Comparison of ENCODE assay signal across 28 mouse cellular contexts in the genomic region with DNA sequence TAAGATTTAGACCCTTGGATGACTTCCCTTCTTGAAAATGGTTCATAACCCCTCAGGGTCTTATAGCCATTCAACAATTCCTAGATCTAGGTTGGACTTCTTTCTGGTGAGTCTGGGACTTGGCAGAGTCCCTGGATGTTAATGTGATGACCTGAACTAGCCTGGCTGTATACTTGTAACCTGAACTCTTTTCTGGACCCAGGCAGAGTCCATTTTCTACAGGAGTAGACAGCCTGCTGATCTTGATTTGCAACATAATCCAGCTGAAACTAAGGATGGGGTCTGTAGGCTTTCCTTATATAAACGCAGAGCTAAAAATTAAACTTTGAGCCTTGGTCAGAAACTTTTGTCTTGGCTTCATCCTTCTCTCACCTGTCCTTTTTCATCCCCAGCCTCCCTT. TPM values are rescaled to one million over a fixed set of nuclear protein-coding genes. Genes with fewer than 3 reads are reported as not detected.
DNase-seq lines count a peak whose midpoint lies in the region; ATAC-seq and TF ChIP-seq lines count a peak whose summit lies in the region.
"Had no signal": no experiment of that assay in that cellular context is flagged by ENCODE, and none has a peak within 500 bp of the region (broad histone marks: within the 10 kb centered on the region; RNA-seq: fewer than 3 reads in every experiment).

No protein-coding gene starts in this region.

- WGBS in kidney, adult 2 months: 42% methylated on average over 1 of the region's 1 CpGs
- 61% methylated on average over 1 of the region's 1 CpGs for WGBS in kidney, embryonic 16.5 days
- 79% methylated on average over 1 of the region's 1 CpGs for WGBS in liver, adult 2 months
- WGBS in liver, embryonic 12.5 days (ENCODE audit: insufficient replicate concordance): 65% methylated on average over 1 of the region's 1 CpGs

- H3K4me3 ChIP-seq in kidney, adult 2 months (ENCODE audit: insufficient read depth, low read depth, low read length): no peak overlapping the region
- H3K4me3 ChIP-seq in kidney, embryonic 16.5 days (ENCODE audit: low read length): no peak overlapping the region
- H3K4me3 ChIP-seq in liver, adult 2 months (ENCODE audit: insufficient read depth, low read depth, low read length): no peak overlapping the region
- H3K4me3 ChIP-seq in liver, embryonic 12.5 days: no peak overlapping the region
- H3K4me3 ChIP-seq: embryonic facial prominence, embryonic 13.5 days; forebrain, embryonic 13.5 days; forebrain, embryonic 15.5 days had no signal

- H3K9me3 ChIP-seq in kidney, embryonic 16.5 days (ENCODE audit: low read length): no peaks in the 10 kb centered on the region
- H3K9me3 ChIP-seq in liver, embryonic 12.5 days (replicated peaks): no peaks in the 10 kb centered on the region
- H3K9me3 ChIP-seq: embryonic facial prominence, embryonic 13.5 days; forebrain, embryonic 13.5 days; forebrain, embryonic 15.5 days had no signal

- H3K27me3 ChIP-seq in kidney, adult 2 months (replicated peaks; ENCODE audit: control insufficient read depth, insufficient read depth, low read length): no peaks in the 10 kb centered on the region
- no peaks in the 10 kb centered on the region for H3K27me3 ChIP-seq in kidney, embryonic 16.5 days (ENCODE audit: insufficient read depth, low read length)
- no peaks in the 10 kb centered on the region for H3K27me3 ChIP-seq in liver, adult 2 months (ENCODE audit: control insufficient read depth, insufficient read depth, low read length)
- no peaks in the 10 kb centered on the region for H3K27me3 ChIP-seq in liver, embryonic 12.5 days (replicated peaks)
- H3K27me3 ChIP-seq: embryonic facial prominence, embryonic 13.5 days; forebrain, embryonic 13.5 days; forebrain, embryonic 15.5 days had no signal

- no peak overlapping the region for H3K4me2 ChIP-seq in kidney, embryonic 16.5 days (replicated peaks; ENCODE audit: low read depth, low read length)
- H3K4me2 ChIP-seq in liver, embryonic 12.5 days: no peak overlapping the region
- H3K4me2 ChIP-seq: embryonic facial prominence, embryonic 13.5 days; forebrain, embryonic 13.5 days; forebrain, embryonic 15.5 days had no signal

- no peak for TF ChIP-seq CTCF in kidney, adult 2 months (conservative IDR thresholded peaks at IDR 0.05; ENCODE audit: insufficient read depth, insufficient read length, low read depth, low read length)
- TF ChIP-seq CTCF in liver, adult 2 months (IDR thresholded peaks at IDR 0.05; ENCODE audit: low read depth, low read length): no peak

- H3K4me1 ChIP-seq in kidney, adult 2 months (ENCODE audit: control insufficient read depth, insufficient read depth, low read length): no peaks in the 10 kb centered on the region
- peaks cover 9% of the 10 kb centered on the region; the same call in 1 of the 2 replicates for H3K4me1 ChIP-seq in kidney, embryonic 16.5 days (ENCODE audit: insufficient read depth, low read length)
- H3K4me1 ChIP-seq in liver, adult 2 months (ENCODE audit: control insufficient read depth, insufficient read depth, low read length): peaks cover 18% of the 10 kb centered on the region
- peaks cover 7% of the 10 kb centered on the region; the same call in 1 of the 2 replicates for H3K4me1 ChIP-seq in liver, embryonic 12.5 days

- no peak for ATAC-seq in kidney, embryonic 16.5 days (ENCODE audit: low FRiP score, low TSS enrichment)
- ATAC-seq in liver, embryonic 12.5 days: no peak
- ATAC-seq: activated CD4-positive, CD25-positive, alpha-beta regulatory T cell, adult 4 months; forebrain, embryonic 13.5 days; forebrain, embryonic 15.5 days; forebrain, postnatal 0 days; Patski had no signal

- no peak for TF ChIP-seq POLR2A in kidney, adult 2 months (IDR thresholded peaks at IDR 0.05; ENCODE audit: low read depth, low read length)
- no peak for TF ChIP-seq POLR2A in liver, adult 2 months (IDR thresholded peaks at IDR 0.05; ENCODE audit: extremely low read depth, insufficient read depth, low read length)

- H3K9ac ChIP-seq in kidney, embryonic 16.5 days (replicated peaks; ENCODE audit: low read length): no peak overlapping the region
- no peak overlapping the region for H3K9ac ChIP-seq in liver, adult 2 months (ENCODE audit: low read depth, low read length)
- H3K9ac ChIP-seq in liver, embryonic 12.5 days: no peak overlapping the region
- H3K9ac ChIP-seq: embryonic facial prominence, embryonic 13.5 days; forebrain, embryonic 13.5 days; forebrain, embryonic 15.5 days; forebrain, postnatal 0 days had no signal

- no peaks in the 10 kb centered on the region for H3K79me2 ChIP-seq in liver, adult 2 months (ENCODE audit: control insufficient read depth, insufficient read depth, low read length)

- H3K27ac ChIP-seq in kidney, adult 2 months (ENCODE audit: insufficient read depth, low read depth, low read length): no peak overlapping the region
- no peak overlapping the region for H3K27ac ChIP-seq in kidney, embryonic 16.5 days (ENCODE audit: low read length)
- no peak overlapping the region; the same call in 1 of the 2 replicates for H3K27ac ChIP-seq in liver, adult 2 months (replicated peaks; ENCODE audit: insufficient read depth, low read depth, low read length)
- H3K27ac ChIP-seq in liver, embryonic 12.5 days: no peak overlapping the region
- H3K27ac ChIP-seq: embryonic facial prominence, embryonic 13.5 days; forebrain, embryonic 13.5 days; forebrain, embryonic 15.5 days had no signal

- H3K36me3 ChIP-seq in kidney, adult 2 months (ENCODE audit: control insufficient read depth, insufficient read depth, low read length): no peaks in the 10 kb centered on the region
- H3K36me3 ChIP-seq in kidney, embryonic 16.5 days (ENCODE audit: insufficient read depth, low read length): no peaks in the 10 kb centered on the region
- H3K36me3 ChIP-seq in liver, adult 2 months (ENCODE audit: control insufficient read depth, insufficient read depth, low read length): no peaks in the 10 kb centered on the region
- no peaks in the 10 kb centered on the region for H3K36me3 ChIP-seq in liver, embryonic 12.5 days
- H3K36me3 ChIP-seq: embryonic facial prominence, embryonic 13.5 days; forebrain, embryonic 15.5 days had no signal

- peak; percentile 53 for DNase-seq in heart, adult 11 months
- DNase-seq in heart, postnatal 4 days: no peak
- DNase-seq in kidney, adult 2 months: peak; percentile 28
- DNase-seq in liver, adult 2 months (ENCODE audit: extremely low read depth, low read depth, low spot score): peak; percentile 87
- DNase-seq in lung, postnatal 25 days (ENCODE audit: low spot score): no peak
- DNase-seq: adrenal gland, adult 8-10 months; adrenal gland, postnatal 14 days; adrenal gland, postnatal 36 days; cerebellum, adult 11-12 months; cerebellum, adult 2 months; cerebellum, adult 9-10 months; cerebellum, postnatal 10 days; cerebellum, postnatal 25 days; forebrain, postnatal 0 days had no signal

RNA-seq across cellular contexts. Expression of gene Cyp2d10, which starts 11.6 kb away (rescaled TPM):
- not detected for total RNA-seq in heart, postnatal 4 days (2021)
- polyA plus RNA-seq in kidney, adult 2 months (2012; rRNA removed): 0.22 and 0.33 TPM in 2 replicates
- polyA plus RNA-seq in kidney, embryonic 16.5 days (2015; fragmentation: Nextera tagmentation; extraction: Ambion mirVana): 0.26 TPM in 1 of 2 replicates, not detected in the other
- 729 and 912 TPM in 2 replicates for total RNA-seq in liver, adult 2 months (2014; rRNA removed)
- polyA plus RNA-seq in liver, adult 2 months (2012; rRNA removed): 1,682 and 1,823 TPM in 2 replicates
- polyA plus RNA-seq in liver, embryonic 12.5 days (2016; fragmentation: Nextera tagmentation; extraction: Ambion mirVana): 10.1 and 11.2 TPM in 2 replicates
- total RNA-seq: adrenal gland, adult 18-20 months; ES-E14; forebrain, postnatal 0 days; MEL had no signal
- polyA plus RNA-seq: activated CD4-positive, CD25-positive, alpha-beta regulatory T cell, adult 4 months; C2C12; cerebellum, adult 2 months; cortical plate, adult 2 months; embryonic facial prominence, embryonic 11.5 days; embryonic facial prominence, embryonic 13.5 days; forebrain, embryonic 11.5 days; forebrain, embryonic 13.5 days; forebrain, embryonic 15.5 days; forebrain, postnatal 0 days had no signal

RNA-seq across cellular contexts. Expression of gene Cyp2d9, which starts 14.6 kb away (rescaled TPM):
- total RNA-seq in heart, postnatal 4 days (2021): under 1 TPM in 1 of 2 experiments, not detected in 1; 0.26 TPM
- polyA plus RNA-seq in kidney, adult 2 months (2012; rRNA removed): 29.6 and 49.9 TPM in 2 replicates
- 0.11 TPM in 1 of 2 replicates, not detected in the other for polyA plus RNA-seq in kidney, embryonic 16.5 days (2015; fragmentation: Nextera tagmentation; extraction: Ambion mirVana)
- total RNA-seq in liver, adult 2 months (2014; rRNA removed): 46.2 and 99.8 TPM in 2 replicates
- polyA plus RNA-seq in liver, adult 2 months (2012; rRNA removed): 103 and 162 TPM in 2 replicates
- 0.23 and 0.47 TPM in 2 replicates for polyA plus RNA-seq in liver, embryonic 12.5 days (2016; fragmentation: Nextera tagmentation; extraction: Ambion mirVana)
- total RNA-seq: adrenal gland, adult 18-20 months; ES-E14; forebrain, postnatal 0 days; MEL had no signal
- polyA plus RNA-seq: activated CD4-positive, CD25-positive, alpha-beta regulatory T cell, adult 4 months; C2C12; cerebellum, adult 2 months; cortical plate, adult 2 months; embryonic facial prominence, embryonic 11.5 days; embryonic facial prominence, embryonic 13.5 days; forebrain, embryonic 11.5 days; forebrain, embryonic 13.5 days; forebrain, embryonic 15.5 days; forebrain, postnatal 0 days; Patski had no signal

RNA-seq across cellular contexts. Expression of gene Cyp2d11, which starts 24.8 kb away (rescaled TPM):
- total RNA-seq in heart, postnatal 4 days (2021): under 1 TPM in 1 of 2 experiments, not detected in 1; 0.16 TPM
- polyA plus RNA-seq in kidney, adult 2 months (2012; rRNA removed): not detected in 2 replicates
- polyA plus RNA-seq in kidney, embryonic 16.5 days (2015; fragmentation: Nextera tagmentation; extraction: Ambion mirVana): not detected in 2 replicates
- total RNA-seq in liver, adult 2 months (2014; rRNA removed): 0.46 and 0.54 TPM in 2 replicates
- polyA plus RNA-seq in liver, adult 2 months (2012; rRNA removed): 0.32 and 0.91 TPM in 2 replicates
- polyA plus RNA-seq in liver, embryonic 12.5 days (2016; fragmentation: Nextera tagmentation; extraction: Ambion mirVana): not detected in 2 replicates
- total RNA-seq: adrenal gland, postnatal 14 days; adrenal gland, postnatal 36 days; ES-E14; forebrain, postnatal 0 days; MEL had no signal
- polyA plus RNA-seq: activated CD4-positive, CD25-positive, alpha-beta regulatory T cell, adult 4 months; C2C12; cerebellum, adult 2 months; cortical plate, adult 2 months; embryonic facial prominence, embryonic 11.5 days; embryonic facial prominence, embryonic 13.5 days; forebrain, embryonic 11.5 days; forebrain, embryonic 13.5 days; forebrain, embryonic 15.5 days; forebrain, postnatal 0 days; Patski had no signal

RNA-seq across cellular contexts. Expression of gene Cyp2d22, which starts 38.6 kb away (rescaled TPM):
- total RNA-seq in heart, postnatal 4 days (2021): 10 to 100 TPM; 15.0 to 17.1 TPM
- 60.9 and 74.8 TPM in 2 replicates for polyA plus RNA-seq in kidney, adult 2 months (2012; rRNA removed)
- 18.2 and 21.1 TPM in 2 replicates for polyA plus RNA-seq in kidney, embryonic 16.5 days (2015; fragmentation: Nextera tagmentation; extraction: Ambion mirVana)
- total RNA-seq in liver, adult 2 months (2014; rRNA removed): 83.3 and 105 TPM in 2 replicates
- 316 and 337 TPM in 2 replicates for polyA plus RNA-seq in liver, adult 2 months (2012; rRNA removed)
- polyA plus RNA-seq in liver, embryonic 12.5 days (2016; fragmentation: Nextera tagmentation; extraction: Ambion mirVana): 8.0 and 8.1 TPM in 2 replicates
- total RNA-seq: MEL had no signal

Comparison
In these comparisons a context has a peak if more than half of its experiments do, and no peak if none do; other contexts are left out.
1. DNase-seq: peak in heart, adult 11 months (single experiment), kidney, adult 2 months (single experiment) and liver, adult 2 months (single experiment); none in heart, postnatal 4 days (single experiment) and lung, postnatal 25 days (single experiment).
2. RNA of gene Cyp2d10, which starts 11.6 kb away (polyA plus RNA-seq): 1,682 to 1,823 TPM in liver, adult 2 months; 10.1 to 11.2 TPM in liver, embryonic 12.5 days, 0.22 to 0.33 TPM in kidney, adult 2 months and 0.26 TPM in kidney, embryonic 16.5 days; every median in the first group is over 100 times any median in the second.
3. RNA of gene Cyp2d9, which starts 14.6 kb away (polyA plus RNA-seq): 103 to 162 TPM in liver, adult 2 months and 29.6 to 49.9 TPM in kidney, adult 2 months; 0.23 to 0.47 TPM in liver, embryonic 12.5 days and 0.11 TPM in kidney, embryonic 16.5 days; every median in the first group is over 10 times any median in the second.